Mouse (Mus musculus): ENCODE data around the gene Acaca.

GRCm38 (mm10) chr11:84391126-84391525, 261.7 kb downstream of the Acaca start:
- no peak for TF ChIP-seq CTCF (IDR thresholded peaks at IDR 0.05; ENCODE audit: control insufficient read depth, insufficient read depth, insufficient read length)
- no peak for TF ChIP-seq MAX (IDR thresholded peaks at IDR 0.05)
- TF ChIP-seq USF1 (IDR thresholded peaks at IDR 0.05; ENCODE audit: low read depth) = no peak
- TF ChIP-seq CEBPB (IDR thresholded peaks at IDR 0.05; ENCODE audit: low read depth) = no peak
